Mouse (Mus musculus) stomach, postnatal 0 days (tissue): ENCODE data around the gene Olfr157.

Experiments used
- CTCF ChIP-seq: IDR thresholded peaks from 2 replicates; pipeline ENCODE4 v1.5.1; 2016; ENCODE audit warnings: antibody characterized with exemption, low read depth, mild to moderate bottlenecking, moderate library complexity
- EP300 ChIP-seq: optimal IDR thresholded peaks from 2 replicates; pipeline ENCODE3; 2016; ENCODE audit warnings: antibody characterized with exemption

- TF ChIP-seq CTCF (peak; percentile 9; the same call in 1 of the 2 replicates), EP300 (no peak)
These were observed 36.0 kb upstream of the Olfr157 start for GRCm38 (mm10) chr4:43875919-43876411.
